Mouse (Mus musculus): ENCODE results near the gene Socs4. TPM values are rescaled to one million over a fixed set of nuclear protein-coding genes. Genes with fewer than 3 reads are reported as not detected.

Gene Socs4
- polyA plus RNA-seq, 1 experiment from 2014 or later, result 4.3 TPM

DNA sequence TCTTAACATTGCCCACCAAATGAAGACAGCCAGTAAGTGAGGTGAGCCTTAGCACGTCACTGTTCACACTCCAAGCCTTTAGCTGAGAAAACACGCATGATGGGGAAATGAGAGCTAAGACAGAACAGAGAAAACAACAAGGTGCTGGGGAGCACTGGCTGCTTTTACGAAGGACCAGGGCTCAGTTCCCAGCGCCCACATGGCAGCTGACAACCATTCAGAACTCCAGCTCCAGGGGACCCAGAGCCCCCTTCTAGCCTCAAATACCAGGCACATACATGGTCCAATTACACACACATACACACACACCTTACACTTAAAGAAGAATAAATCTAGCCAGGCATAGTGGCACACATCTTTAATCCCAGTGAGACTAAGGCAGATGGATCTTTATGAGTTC, 7.7 kb upstream of the Socs4 start:
- no peaks in the 10 kb centered on the region for H3K9me3 ChIP-seq (replicated peaks; ENCODE audit: low read length)
- H3K36me3 ChIP-seq (ENCODE audit: insufficient read depth, low read length), result peaks cover 18% of the 10 kb centered on the region
- H3K4me2 ChIP-seq (ENCODE audit: low read length), result no peak overlapping the region
- no peaks in the 10 kb centered on the region for H3K4me1 ChIP-seq (replicated peaks; ENCODE audit: insufficient read depth, low read length)
- ATAC-seq (replicated peaks; ENCODE audit: low FRiP score, low read depth) (no peak), DNase-seq (ENCODE audit: low spot score) (no peak)
- H3K4me3 ChIP-seq (replicated peaks; ENCODE audit: low read depth, low read length), result no peak overlapping the region
- no peak overlapping the region for H3K27ac ChIP-seq
- TF ChIP-seq CTCF (IDR thresholded peaks at IDR 0.05; ENCODE audit: low read depth), result no peak
- WGBS, result 100% methylated on average over 4 of the region's 4 CpGs
- no peaks in the 10 kb centered on the region for H3K27me3 ChIP-seq (ENCODE audit: insufficient read depth, low read length)
- no peak overlapping the region for H3K9ac ChIP-seq (ENCODE audit: low read depth, low read length)

- WGBS, result 96% methylated on average over 2 of the region's 2 CpGs
- Histone ChIP-seq H3K4me3 (replicated peaks; ENCODE audit: low read depth, low read length) (no peak overlapping the region), H3K9me3 (replicated peaks; ENCODE audit: low read length) (no peaks in the 10 kb centered on the region), H3K27me3 (ENCODE audit: insufficient read depth, low read length) (no peaks in the 10 kb centered on the region), H3K36me3 (ENCODE audit: insufficient read depth, low read length) (peaks cover 18% of the 10 kb centered on the region), H3K9ac (ENCODE audit: low read depth, low read length) (no peak overlapping the region), H3K4me1 (replicated peaks; ENCODE audit: insufficient read depth, low read length) (no peaks in the 10 kb centered on the region), H3K4me2 (ENCODE audit: low read length) (no peak overlapping the region), H3K27ac (no peak overlapping the region)
- no peak for DNase-seq (ENCODE audit: low spot score)
- ATAC-seq (replicated peaks; ENCODE audit: low FRiP score, low read depth), result no peak
- no peak for TF ChIP-seq CTCF (IDR thresholded peaks at IDR 0.05; ENCODE audit: low read depth)
Observed at GRCm38 (mm10) chr14:47269706-47270105, 7.0 kb upstream of the Socs4 start.

DNA sequence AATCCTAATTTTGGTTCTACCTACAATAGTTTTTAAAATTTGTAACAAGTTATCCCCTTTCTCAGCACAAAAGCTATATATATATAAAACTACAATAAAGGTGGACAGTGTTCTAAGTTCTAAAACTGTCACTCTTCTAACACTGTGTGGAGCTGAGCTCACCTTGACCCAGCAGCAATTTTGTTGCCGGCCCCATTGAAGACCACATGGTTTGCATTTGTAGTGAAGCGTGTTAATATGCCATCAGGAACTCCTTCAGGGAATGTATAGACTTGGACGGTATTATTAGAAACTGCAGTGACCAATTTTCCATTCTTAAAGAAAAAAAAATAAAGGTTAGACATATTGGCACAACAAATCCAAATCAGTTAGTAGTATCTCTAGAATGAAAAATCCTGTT, 3.0 kb upstream of the Socs4 start:
- H3K9me3 ChIP-seq (replicated peaks; ENCODE audit: low read length), result no peaks in the 10 kb centered on the region
- H3K9ac ChIP-seq (ENCODE audit: low read depth, low read length), result no peak overlapping the region
- H3K4me3 ChIP-seq (replicated peaks; ENCODE audit: low read depth, low read length), result no peak overlapping the region
- peaks cover 14% of the 10 kb centered on the region for H3K36me3 ChIP-seq (ENCODE audit: insufficient read depth, low read length)
- H3K27me3 ChIP-seq (ENCODE audit: insufficient read depth, low read length), result no peaks in the 10 kb centered on the region
- H3K27ac ChIP-seq, result no peak overlapping the region
- 84% methylated on average over 3 of the region's 3 CpGs for WGBS
- H3K4me2 ChIP-seq (ENCODE audit: low read length), result no peak overlapping the region
- TF ChIP-seq CTCF (IDR thresholded peaks at IDR 0.05; ENCODE audit: low read depth), result no peak
- H3K4me1 ChIP-seq (replicated peaks; ENCODE audit: insufficient read depth, low read length), result peaks cover 6% of the 10 kb centered on the region; the same call in 1 of the 2 replicates
- DNase-seq (ENCODE audit: low spot score), result no peak
- ATAC-seq (replicated peaks; ENCODE audit: low FRiP score, low read depth), result no peak

- Histone ChIP-seq H3K27ac (no peak overlapping the region), H3K4me2 (ENCODE audit: low read length) (peak overlapping the region; percentile 86; the same call in 1 of the 2 replicates), H3K9me3 (replicated peaks; ENCODE audit: low read length) (no peaks in the 10 kb centered on the region), H3K4me3 (replicated peaks; ENCODE audit: low read depth, low read length) (peak overlapping the region; percentile 61; the same call in 1 of the 2 replicates), H3K9ac (ENCODE audit: low read depth, low read length) (peak overlapping the region; percentile 13; the same call in 1 of the 2 replicates), H3K27me3 (ENCODE audit: insufficient read depth, low read length) (no peaks in the 10 kb centered on the region), H3K36me3 (ENCODE audit: insufficient read depth, low read length) (peaks cover 5% of the 10 kb centered on the region; the same call in 1 of the 2 replicates), H3K4me1 (replicated peaks; ENCODE audit: insufficient read depth, low read length) (peaks cover 6% of the 10 kb centered on the region; the same call in 1 of the 2 replicates)
- 18% methylated on average over 3 of the region's 3 CpGs for WGBS
- DNase-seq (ENCODE audit: low spot score) (no peak), ATAC-seq (replicated peaks; ENCODE audit: low FRiP score, low read depth) (no peak)
- TF ChIP-seq CTCF (IDR thresholded peaks at IDR 0.05; ENCODE audit: low read depth), result no peak; the same call in 1 of the 2 replicates
Observed at GRCm38 (mm10) chr14:47275417-47275816, 1.3 kb upstream of the Socs4 start.

GRCm38 (mm10) chr14:47276036-47276603, 611 bp upstream of the Socs4 start:
- Histone ChIP-seq H3K9me3 (replicated peaks; ENCODE audit: low read length) (no peaks in the 10 kb centered on the region), H3K27me3 (ENCODE audit: insufficient read depth, low read length) (no peaks in the 10 kb centered on the region), H3K9ac (ENCODE audit: low read depth, low read length) (peak overlapping the region; percentile 73), H3K4me1 (replicated peaks; ENCODE audit: insufficient read depth, low read length) (peaks cover 6% of the 10 kb centered on the region; the same call in 1 of the 2 replicates), H3K36me3 (ENCODE audit: insufficient read depth, low read length) (peaks cover 5% of the 10 kb centered on the region; the same call in 1 of the 2 replicates), H3K27ac (peak overlapping the region; percentile 91), H3K4me2 (ENCODE audit: low read length) (peak overlapping the region; percentile 86), H3K4me3 (replicated peaks; ENCODE audit: low read depth, low read length) (peak overlapping the region; percentile 61)
- WGBS, result 1% methylated on average over 22 of the region's 22 CpGs
- ATAC-seq (replicated peaks; ENCODE audit: low FRiP score, low read depth), result no peak
- TF ChIP-seq CTCF (IDR thresholded peaks at IDR 0.05; ENCODE audit: low read depth), result no peak
- peak; percentile 38 for DNase-seq (ENCODE audit: low spot score)

GRCm38 (mm10) chr14:47279058-47279457, 2.3 kb downstream of the Socs4 start:
- Histone ChIP-seq H3K9me3 (replicated peaks; ENCODE audit: low read length) (no peaks in the 10 kb centered on the region), H3K9ac (ENCODE audit: low read depth, low read length) (no peak overlapping the region), H3K4me2 (ENCODE audit: low read length) (no peak overlapping the region), H3K4me1 (replicated peaks; ENCODE audit: insufficient read depth, low read length) (peaks cover 6% of the 10 kb centered on the region; the same call in 1 of the 2 replicates), H3K27ac (no peak overlapping the region), H3K4me3 (replicated peaks; ENCODE audit: low read depth, low read length) (no peak overlapping the region), H3K27me3 (ENCODE audit: insufficient read depth, low read length) (no peaks in the 10 kb centered on the region), H3K36me3 (ENCODE audit: insufficient read depth, low read length) (no peaks in the 10 kb centered on the region)
- 80% methylated on average over 2 of the region's 2 CpGs for WGBS
- ATAC-seq (replicated peaks; ENCODE audit: low FRiP score, low read depth) (no peak), DNase-seq (ENCODE audit: low spot score) (no peak)
- TF ChIP-seq CTCF (IDR thresholded peaks at IDR 0.05; ENCODE audit: low read depth), result peak; percentile 32; the same call in 1 of the 2 replicates

Data from kidney, postnatal 0 days (tissue).